Mouse (Mus musculus): ENCODE measurements around the gene Stk19. TPM values are rescaled to one million over a fixed set of nuclear protein-coding genes. Genes with fewer than 3 reads are reported as not detected.
"Not testable (repeated sequence)": the region's sequence is repeated elsewhere in the genome, so short reads cannot be mapped to it uniquely, and the experiment has no call there.

The Stk19 gene
- polyA plus RNA-seq, 1 experiment, result 35.9 TPM

DNA sequence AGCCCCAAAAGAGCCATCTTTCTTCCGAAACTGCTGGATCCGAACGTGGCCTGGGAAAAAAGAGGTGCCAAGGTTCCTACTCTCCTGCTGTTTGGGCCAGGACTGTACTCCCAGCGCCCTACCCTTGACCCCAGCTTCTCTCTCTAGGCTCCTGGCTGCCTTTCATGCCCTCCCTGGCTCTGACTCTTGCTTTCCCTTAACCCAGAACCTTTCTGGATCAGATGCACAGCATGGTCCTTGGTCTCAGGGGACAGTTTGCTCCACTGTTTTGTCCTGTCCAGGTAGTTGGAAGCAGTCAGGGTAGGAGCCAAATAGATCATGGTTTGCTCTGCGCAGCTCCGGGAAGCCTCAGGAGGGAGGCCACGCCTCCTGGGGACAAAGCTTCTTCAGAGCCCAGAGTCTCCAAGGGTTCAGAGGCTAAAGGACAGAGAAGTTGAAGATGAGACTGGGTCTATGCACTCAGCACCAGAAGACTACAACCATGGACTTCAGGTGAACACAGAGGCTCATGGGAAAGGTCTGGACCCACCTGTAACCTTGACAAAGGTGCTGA, 21.9 kb downstream of the Stk19 start:
- no peak overlapping the region for H3ac ChIP-seq (ENCODE audit: control insufficient read depth, insufficient read length, low read depth)
- no peaks in the 10 kb centered on the region for H3K79me3 ChIP-seq (ENCODE audit: low read depth)
- TF ChIP-seq USF1 (IDR thresholded peaks at IDR 0.05; ENCODE audit: low read depth) (no peak), CEBPB (IDR thresholded peaks at IDR 0.05; ENCODE audit: low read depth) (no peak), CTCF (IDR thresholded peaks at IDR 0.05; ENCODE audit: control insufficient read depth, insufficient read depth, insufficient read length) (no peak), MYOD1 (IDR thresholded peaks at IDR 0.05; ENCODE audit: control insufficient read depth, insufficient read length, low read depth) (no peak), MAX (IDR thresholded peaks at IDR 0.05) (no peak), FOSL1 (IDR thresholded peaks at IDR 0.05; ENCODE audit: insufficient read depth, low read length, poor library complexity, severe bottlenecking) (no peak), MYOG (IDR thresholded peaks at IDR 0.05; ENCODE audit: control insufficient read depth, extremely low read depth, insufficient read length) (no peak)
- H3K4me3 ChIP-seq (ENCODE audit: insufficient read depth, poor library complexity, severe bottlenecking), result no peak overlapping the region
- H3K79me2 ChIP-seq (ENCODE audit: control insufficient read depth, insufficient read depth), result no peaks in the 10 kb centered on the region
- H3K27me3 ChIP-seq (ENCODE audit: control insufficient read depth, insufficient read depth, insufficient read length), result no peaks in the 10 kb centered on the region
- no peaks in the 10 kb centered on the region for H3K36me3 ChIP-seq (ENCODE audit: control insufficient read depth, insufficient read depth)

DNA sequence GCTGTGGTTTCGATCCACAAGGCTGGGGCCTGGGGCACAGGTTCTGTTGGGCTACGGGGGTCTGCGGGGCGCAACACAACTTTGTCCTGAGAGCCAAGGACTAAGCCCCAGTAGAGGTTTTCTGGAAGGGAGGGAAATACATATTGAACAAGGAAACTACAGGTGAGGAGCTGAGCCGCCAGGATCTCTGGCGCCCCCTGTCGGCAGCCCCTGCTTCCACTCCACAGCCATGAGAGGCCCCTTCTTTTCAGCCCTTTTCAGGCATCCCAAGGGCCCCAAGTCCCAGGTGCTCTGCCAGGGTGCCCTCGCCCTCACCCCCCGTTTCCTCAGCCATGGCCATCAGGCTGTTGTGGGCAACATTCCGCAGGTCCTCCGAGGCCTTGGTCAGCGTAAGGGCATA, 23.0 kb downstream of the Stk19 start:
- H3K4me3 ChIP-seq (ENCODE audit: insufficient read depth, poor library complexity, severe bottlenecking); H3K36me3 ChIP-seq (ENCODE audit: control insufficient read depth, insufficient read depth); H3K27me3 ChIP-seq (ENCODE audit: control insufficient read depth, insufficient read depth, insufficient read length); H3K79me2 ChIP-seq (ENCODE audit: control insufficient read depth, insufficient read depth); H3K79me3 ChIP-seq (ENCODE audit: low read depth); H3ac ChIP-seq (ENCODE audit: control insufficient read depth, insufficient read length, low read depth): not testable (repeated sequence)

DNA sequence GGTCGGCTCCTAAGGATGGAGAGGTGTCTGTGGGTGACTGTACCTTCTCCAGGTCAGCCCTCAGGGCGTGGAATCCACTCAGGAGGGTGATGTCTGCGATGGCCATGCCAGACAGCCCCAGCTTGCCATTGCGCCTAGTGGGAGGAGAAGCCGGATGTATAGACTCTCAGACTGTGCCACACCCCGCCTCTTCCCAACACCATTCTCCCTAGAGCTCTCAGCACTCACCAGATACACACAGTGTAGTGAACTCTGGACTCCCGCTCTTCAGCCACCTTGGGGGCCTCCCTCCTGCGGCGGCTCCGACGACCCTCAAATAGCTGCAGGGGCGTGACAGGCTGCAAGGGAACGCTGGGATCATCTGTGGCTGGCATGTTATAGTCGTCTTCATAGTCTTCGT, 25.5 kb downstream of the Stk19 start:
- no peak overlapping the region for H3ac ChIP-seq (ENCODE audit: control insufficient read depth, insufficient read length, low read depth)
- no peak for TF ChIP-seq MAX (IDR thresholded peaks at IDR 0.05)
- TF ChIP-seq CEBPB (IDR thresholded peaks at IDR 0.05; ENCODE audit: low read depth), result no peak
- no peak for TF ChIP-seq USF1 (IDR thresholded peaks at IDR 0.05; ENCODE audit: low read depth)
- TF ChIP-seq MYOD1 (IDR thresholded peaks at IDR 0.05; ENCODE audit: control insufficient read depth, insufficient read length, low read depth), result no peak
- no peak for TF ChIP-seq FOSL1 (IDR thresholded peaks at IDR 0.05; ENCODE audit: insufficient read depth, low read length, poor library complexity, severe bottlenecking)
- TF ChIP-seq CTCF (IDR thresholded peaks at IDR 0.05; ENCODE audit: control insufficient read depth, insufficient read depth, insufficient read length), result no peak
- no peak for TF ChIP-seq MYOG (IDR thresholded peaks at IDR 0.05; ENCODE audit: control insufficient read depth, extremely low read depth, insufficient read length)
- no peaks in the 10 kb centered on the region for H3K79me3 ChIP-seq (ENCODE audit: low read depth)
- no peaks in the 10 kb centered on the region for H3K27me3 ChIP-seq (ENCODE audit: control insufficient read depth, insufficient read depth, insufficient read length)
- H3K4me3 ChIP-seq (ENCODE audit: insufficient read depth, poor library complexity, severe bottlenecking), result no peak overlapping the region
- H3K36me3 ChIP-seq (ENCODE audit: control insufficient read depth, insufficient read depth), result no peaks in the 10 kb centered on the region
- no peaks in the 10 kb centered on the region for H3K79me2 ChIP-seq (ENCODE audit: control insufficient read depth, insufficient read depth)

DNA sequence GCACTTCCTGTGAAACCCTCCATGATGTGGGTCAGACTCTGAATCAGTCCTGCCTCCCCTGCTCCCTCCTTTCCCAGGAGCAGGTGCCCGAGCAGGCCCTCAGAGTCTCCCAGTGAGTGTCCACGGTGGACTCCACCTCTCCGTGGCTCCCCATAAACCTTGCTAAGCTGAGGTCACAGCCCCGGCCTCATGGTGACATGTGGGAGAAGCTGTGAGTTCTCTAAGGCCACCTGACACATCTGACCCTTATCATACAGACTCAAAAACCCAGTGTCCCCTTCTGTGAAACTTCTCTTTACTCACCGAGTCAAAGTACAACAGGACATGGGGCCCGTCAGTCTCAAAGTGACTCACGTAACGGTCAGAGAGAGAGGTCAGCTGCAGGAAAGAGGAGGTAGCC, 25.9 kb downstream of the Stk19 start:
- not testable (repeated sequence) for H3K36me3 ChIP-seq (ENCODE audit: control insufficient read depth, insufficient read depth); H3ac ChIP-seq (ENCODE audit: control insufficient read depth, insufficient read length, low read depth); H3K4me3 ChIP-seq (ENCODE audit: insufficient read depth, poor library complexity, severe bottlenecking); H3K79me2 ChIP-seq (ENCODE audit: control insufficient read depth, insufficient read depth); H3K79me3 ChIP-seq (ENCODE audit: low read depth); H3K27me3 ChIP-seq (ENCODE audit: control insufficient read depth, insufficient read depth, insufficient read length)

DNA sequence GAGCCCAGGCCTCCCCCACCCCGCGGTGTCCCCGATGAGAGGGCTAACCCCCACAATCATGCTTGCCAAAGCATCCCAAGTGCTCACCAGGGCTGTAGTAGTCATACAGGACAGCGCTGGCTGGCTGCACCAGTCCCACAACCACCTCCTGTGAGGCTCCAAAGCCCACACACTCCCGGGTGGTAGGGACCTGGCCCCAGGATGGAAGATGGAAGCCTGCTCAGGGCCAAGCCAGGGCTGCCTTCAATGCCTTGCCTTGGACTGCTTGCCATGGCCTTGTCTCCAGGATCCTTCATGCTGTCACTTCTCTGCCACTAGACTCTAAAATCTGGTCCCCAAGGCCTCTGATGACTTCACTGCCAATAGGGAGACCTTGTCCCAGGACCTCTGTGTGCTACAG, 26.3 kb downstream of the Stk19 start:
- not testable (repeated sequence) for H3K79me2 ChIP-seq (ENCODE audit: control insufficient read depth, insufficient read depth); H3ac ChIP-seq (ENCODE audit: control insufficient read depth, insufficient read length, low read depth); H3K4me3 ChIP-seq (ENCODE audit: insufficient read depth, poor library complexity, severe bottlenecking); H3K36me3 ChIP-seq (ENCODE audit: control insufficient read depth, insufficient read depth); H3K79me3 ChIP-seq (ENCODE audit: low read depth); H3K27me3 ChIP-seq (ENCODE audit: control insufficient read depth, insufficient read depth, insufficient read length)

DNA sequence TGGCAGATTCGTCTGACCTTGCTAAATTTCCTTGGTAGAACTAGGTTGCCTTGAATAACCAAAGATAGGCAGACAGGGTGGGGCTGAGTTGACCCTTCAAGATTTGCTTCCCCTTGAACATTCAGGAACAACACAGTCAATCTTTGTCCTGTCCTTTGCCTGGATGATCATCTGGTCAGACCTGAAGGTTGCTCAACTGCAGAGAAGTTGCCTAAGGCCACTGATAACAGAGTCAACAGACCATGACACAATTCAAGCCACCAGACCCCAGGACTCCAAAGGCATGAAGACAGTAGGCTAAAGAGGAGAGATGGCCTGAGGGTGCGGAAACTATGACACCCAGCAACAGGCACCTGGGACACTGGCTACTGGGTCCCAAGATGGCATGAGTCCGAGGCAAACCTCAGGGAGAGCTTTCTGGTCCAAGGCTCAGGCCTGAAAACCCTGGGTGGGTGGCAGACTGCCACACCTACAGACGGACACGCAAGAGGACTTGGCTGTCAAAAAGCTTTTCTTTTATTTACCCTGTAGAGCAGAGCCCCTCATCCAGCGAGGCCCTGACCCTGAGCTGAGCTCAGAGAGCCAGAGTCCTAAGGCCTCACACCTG, 28.0 kb downstream of the Stk19 start:
- Histone ChIP-seq H3K79me2 (ENCODE audit: control insufficient read depth, insufficient read depth) (no peaks in the 10 kb centered on the region), H3K27me3 (ENCODE audit: control insufficient read depth, insufficient read depth, insufficient read length) (no peaks in the 10 kb centered on the region), H3K36me3 (ENCODE audit: control insufficient read depth, insufficient read depth) (no peaks in the 10 kb centered on the region), H3K4me3 (ENCODE audit: insufficient read depth, poor library complexity, severe bottlenecking) (no peak overlapping the region), H3ac (ENCODE audit: control insufficient read depth, insufficient read length, low read depth) (no peak overlapping the region), H3K79me3 (ENCODE audit: low read depth) (no peaks in the 10 kb centered on the region)
- no peak for TF ChIP-seq FOSL1 (IDR thresholded peaks at IDR 0.05; ENCODE audit: insufficient read depth, low read length, poor library complexity, severe bottlenecking)
- TF ChIP-seq CEBPB (IDR thresholded peaks at IDR 0.05; ENCODE audit: low read depth), result no peak
- TF ChIP-seq MYOG (IDR thresholded peaks at IDR 0.05; ENCODE audit: control insufficient read depth, extremely low read depth, insufficient read length), result no peak

DNA sequence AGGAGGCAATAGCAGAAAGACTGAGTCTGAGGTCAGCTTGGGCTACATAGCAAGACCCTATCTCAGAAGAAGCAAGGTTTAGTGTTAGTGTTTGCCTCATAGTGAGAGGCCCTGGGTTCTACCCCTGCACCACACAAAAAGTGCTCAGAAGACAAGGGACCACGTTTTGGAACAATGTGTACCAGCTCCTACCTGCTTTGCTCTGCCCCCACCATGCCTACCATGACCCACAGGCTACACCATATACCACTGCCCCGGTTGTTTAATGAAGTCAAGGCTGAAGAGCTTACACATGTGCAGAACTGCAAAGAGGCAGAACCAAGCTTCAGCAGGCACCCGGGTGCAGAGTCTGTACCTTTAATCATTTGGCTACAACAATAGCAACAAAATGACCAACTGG, 29.6 kb downstream of the Stk19 start:
- H3ac ChIP-seq (ENCODE audit: control insufficient read depth, insufficient read length, low read depth), result no peak overlapping the region

More for the DNA sequence above, 29.6 kb downstream of the Stk19 start:
- no peaks in the 10 kb centered on the region for H3K36me3 ChIP-seq (ENCODE audit: control insufficient read depth, insufficient read depth)
- no peaks in the 10 kb centered on the region for H3K79me3 ChIP-seq (ENCODE audit: low read depth)
- H3K4me3 ChIP-seq (ENCODE audit: insufficient read depth, poor library complexity, severe bottlenecking), result no peak overlapping the region
- H3K27me3 ChIP-seq (ENCODE audit: control insufficient read depth, insufficient read depth, insufficient read length), result no peaks in the 10 kb centered on the region
- H3K79me2 ChIP-seq (ENCODE audit: control insufficient read depth, insufficient read depth), result no peaks in the 10 kb centered on the region
- no peak for TF ChIP-seq FOSL1 (IDR thresholded peaks at IDR 0.05; ENCODE audit: insufficient read depth, low read length, poor library complexity, severe bottlenecking)
- TF ChIP-seq CTCF (IDR thresholded peaks at IDR 0.05; ENCODE audit: control insufficient read depth, insufficient read depth, insufficient read length), result no peak
- no peak for TF ChIP-seq MYOG (IDR thresholded peaks at IDR 0.05; ENCODE audit: control insufficient read depth, extremely low read depth, insufficient read length)
- TF ChIP-seq MAX (IDR thresholded peaks at IDR 0.05), result no peak
- no peak for TF ChIP-seq MYOD1 (IDR thresholded peaks at IDR 0.05; ENCODE audit: control insufficient read depth, insufficient read length, low read depth)
- no peak for TF ChIP-seq CEBPB (IDR thresholded peaks at IDR 0.05; ENCODE audit: low read depth)
- TF ChIP-seq USF1 (IDR thresholded peaks at IDR 0.05; ENCODE audit: low read depth), result no peak
